Mouse (Mus musculus): ENCODE data around the gene Klhdc4.

Gene Klhdc4

GRCm38 (mm10) chr8:121829048-121829776 lies at the start of gene Klhdc4:
Klhdc4 (minus strand) TSS chr8:121829569.
- peak; percentile 91 to 92 for DNase-seq

GRCm38 (mm10) chr8:121877828-121878480 lies 48.6 kb upstream of the Klhdc4 start:
- peak in 1 of 2 experiments; percentile 48 for DNase-seq

- DNase-seq = peak; percentile 56 to 61
These were observed 47.8 kb upstream of the Klhdc4 start for GRCm38 (mm10) chr8:121877212-121877611.

GRCm38 (mm10) chr8:121875517-121875916 lies 46.1 kb upstream of the Klhdc4 start:
- no peak for DNase-seq

- no peak for DNase-seq
These were observed 45.7 kb upstream of the Klhdc4 start for GRCm38 (mm10) chr8:121875045-121875444.

- DNase-seq = peak; percentile 72 to 73
These were observed 44.7 kb upstream of the Klhdc4 start for GRCm38 (mm10) chr8:121874031-121874430.

GRCm38 (mm10) chr8:121871833-121872440 lies 42.6 kb upstream of the Klhdc4 start:
- peak in 1 of 2 experiments; percentile 34 for DNase-seq

GRCm38 (mm10) chr8:121870190-121870589 lies 40.8 kb upstream of the Klhdc4 start:
- DNase-seq = no peak

- DNase-seq = no peak
These were observed 39.5 kb upstream of the Klhdc4 start for GRCm38 (mm10) chr8:121868896-121869295.

GRCm38 (mm10) chr8:121868196-121868595 lies 38.8 kb upstream of the Klhdc4 start:
- no peak for DNase-seq

GRCm38 (mm10) chr8:121865356-121865755 lies 36.0 kb upstream of the Klhdc4 start:
- no peak for DNase-seq

- DNase-seq = no peak
These were observed 32.6 kb upstream of the Klhdc4 start for GRCm38 (mm10) chr8:121861806-121862548.

GRCm38 (mm10) chr8:121861276-121861675 lies 31.9 kb upstream of the Klhdc4 start:
- DNase-seq = peak in 1 of 2 experiments; percentile 40

- no peak for DNase-seq
These were observed 28.4 kb upstream of the Klhdc4 start for GRCm38 (mm10) chr8:121857747-121858146.

GRCm38 (mm10) chr8:121857331-121857730 lies 28.0 kb upstream of the Klhdc4 start:
- DNase-seq = peak in 1 of 2 experiments; percentile 4

GRCm38 (mm10) chr8:121856071-121856746 lies 26.8 kb upstream of the Klhdc4 start:
- peak in 1 of 2 experiments; percentile 8 for DNase-seq

GRCm38 (mm10) chr8:121853586-121853985 lies 24.2 kb upstream of the Klhdc4 start:
- peak in 1 of 2 experiments; percentile 13 for DNase-seq

- DNase-seq = peak in 1 of 2 experiments; percentile 20
These were observed 23.1 kb upstream of the Klhdc4 start for GRCm38 (mm10) chr8:121852464-121852863.

GRCm38 (mm10) chr8:121851716-121852115 lies 22.3 kb upstream of the Klhdc4 start:
- DNase-seq = no peak

GRCm38 (mm10) chr8:121850821-121851470 lies 21.6 kb upstream of the Klhdc4 start:
- peak; percentile 94 to 97 for DNase-seq

GRCm38 (mm10) chr8:121850436-121850820 lies 21.1 kb upstream of the Klhdc4 start:
- peak in 1 of 2 experiments; percentile 11 for DNase-seq

- DNase-seq = peak; percentile 78 to 81
These were observed 20.6 kb upstream of the Klhdc4 start for GRCm38 (mm10) chr8:121850018-121850417.
